Mouse (Mus musculus) spleen, postnatal 36 days (tissue): ENCODE measurements around the gene Dmbx1.

Source experiments
- DNase-seq, 2 experiments: peaks; one replicate each; pipeline ENCODE4 v3.0.0; 2022; ENCODE audit warnings: low spot score in 2 of 2, mixed read lengths in 1 of 2

The Dmbx1 gene

DNA sequence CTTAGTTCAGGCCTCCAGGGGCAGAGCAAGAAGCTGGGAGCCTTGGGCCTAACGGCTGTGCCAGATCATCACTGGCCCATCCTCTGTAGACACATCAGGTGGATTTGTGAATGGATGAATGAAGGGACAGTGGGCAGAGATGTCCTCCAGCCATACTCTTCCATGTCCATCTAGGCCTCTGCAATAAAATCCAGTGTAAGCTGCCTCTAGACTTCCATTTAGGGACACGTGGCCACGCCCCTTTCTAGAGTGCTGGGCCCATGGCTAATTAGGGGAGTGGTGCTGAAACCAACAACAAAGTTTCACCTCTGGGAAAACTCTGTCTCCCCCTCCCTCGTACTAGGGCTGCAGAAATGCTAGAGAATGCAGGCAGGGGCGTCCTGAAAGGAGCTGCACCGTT, 49.7 kb downstream of the Dmbx1 start:
- DNase-seq, result no peak

DNA sequence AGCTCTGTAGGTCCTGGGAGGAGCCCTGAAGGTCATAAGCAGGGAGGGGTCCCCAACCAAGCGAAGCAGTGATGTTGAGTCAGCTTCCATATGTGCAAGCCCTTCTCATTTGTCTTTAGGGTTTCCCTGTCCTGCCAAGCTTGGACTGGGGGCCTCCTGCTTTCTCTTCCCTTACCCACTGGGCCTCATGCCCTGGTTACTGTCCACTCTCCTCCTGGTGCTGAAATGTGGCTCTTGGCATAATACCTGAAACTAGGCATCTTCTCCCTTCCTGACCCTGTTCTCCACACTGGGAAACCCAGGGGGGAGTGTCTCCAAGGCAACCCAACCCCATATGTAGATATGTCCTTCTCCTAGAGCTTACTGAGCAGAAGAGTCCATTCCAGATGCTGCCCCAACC, 52.9 kb downstream of the Dmbx1 start:
- DNase-seq, result no peak

DNA sequence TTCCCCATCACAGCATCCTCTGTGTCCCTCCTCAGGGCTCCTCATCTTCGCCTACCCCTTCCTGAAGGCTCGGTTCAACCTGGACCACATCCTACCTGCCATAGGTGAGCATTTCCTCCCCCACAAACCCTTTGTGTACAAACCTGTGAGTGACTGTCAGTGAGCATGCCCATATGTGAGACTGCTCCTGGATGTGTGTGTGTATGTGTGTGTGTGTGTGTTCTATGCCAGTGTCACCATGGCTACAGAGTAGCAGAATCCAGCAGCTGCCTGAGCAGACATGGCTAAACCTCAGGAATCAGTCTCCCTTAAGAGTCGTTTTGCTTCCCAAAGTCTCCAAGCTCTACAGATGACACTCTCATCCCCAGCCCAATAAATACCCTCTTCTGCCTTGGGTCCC, 53.9 kb downstream of the Dmbx1 start:
- no peak for DNase-seq

DNA sequence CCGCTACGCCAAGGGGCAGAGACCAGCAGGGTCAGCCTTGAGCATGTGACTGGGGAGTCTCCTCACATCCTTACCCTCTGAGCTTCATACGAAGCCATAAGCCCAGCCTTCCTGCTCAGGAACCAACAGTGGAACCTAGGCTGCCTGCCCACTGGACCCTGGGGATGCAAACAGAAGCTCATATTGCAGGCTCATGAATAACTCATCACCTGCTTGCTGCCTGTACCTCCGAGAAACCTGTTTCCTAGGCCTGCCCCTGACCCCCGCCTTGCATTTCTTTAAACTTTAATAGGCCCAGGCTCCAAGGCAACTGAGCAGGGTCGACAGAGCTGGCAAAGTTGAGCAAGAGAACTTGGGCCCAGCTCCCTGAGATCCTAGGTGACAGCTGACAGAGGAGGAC, 55.7 kb downstream of the Dmbx1 start, which contains the start of gene Kncn:
TSS of gene Kncn (plus strand) at position 379 of the 400 bp plus-strand sequence.
- no peak for DNase-seq

DNA sequence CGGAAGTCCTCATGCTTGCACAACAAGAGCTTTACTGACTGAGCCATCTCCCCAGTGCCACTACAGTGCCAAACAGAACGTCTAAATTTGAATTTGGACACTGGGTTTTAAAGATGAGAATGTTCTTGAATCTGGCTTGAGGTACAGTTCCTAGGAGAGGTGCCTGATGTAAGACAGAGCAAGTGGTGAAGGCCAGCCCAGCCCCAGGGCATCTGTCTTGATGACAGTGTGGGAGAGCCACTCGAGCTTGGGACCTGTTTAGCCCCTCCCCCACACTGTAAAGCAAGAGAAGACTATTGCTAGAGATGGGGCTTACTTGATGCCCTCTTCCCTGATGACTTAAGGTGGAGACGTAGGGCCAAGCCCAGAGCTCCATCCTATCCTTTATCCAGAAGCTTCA, 57.5 kb downstream of the Dmbx1 start:
- DNase-seq, result no peak

DNA sequence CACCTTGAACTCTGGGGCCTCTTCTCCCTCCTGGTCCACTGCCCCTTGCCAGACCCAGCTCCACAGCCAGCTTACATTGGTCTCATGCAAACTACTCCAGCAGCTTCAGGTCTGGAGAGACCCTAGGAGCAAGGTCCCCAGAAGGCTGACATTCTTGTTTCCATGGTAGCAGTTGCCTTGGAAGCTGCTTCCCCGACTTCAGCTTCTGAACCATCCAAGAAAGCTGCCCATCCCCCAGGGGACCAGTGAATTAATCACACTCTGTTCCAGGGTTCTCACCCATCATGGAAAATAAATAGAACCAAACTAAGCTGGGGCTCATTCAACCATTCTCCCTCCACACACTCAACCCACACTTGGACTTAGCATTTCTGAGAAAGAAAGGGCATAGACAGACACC, 58.5 kb downstream of the Dmbx1 start:
- no peak for DNase-seq

DNA sequence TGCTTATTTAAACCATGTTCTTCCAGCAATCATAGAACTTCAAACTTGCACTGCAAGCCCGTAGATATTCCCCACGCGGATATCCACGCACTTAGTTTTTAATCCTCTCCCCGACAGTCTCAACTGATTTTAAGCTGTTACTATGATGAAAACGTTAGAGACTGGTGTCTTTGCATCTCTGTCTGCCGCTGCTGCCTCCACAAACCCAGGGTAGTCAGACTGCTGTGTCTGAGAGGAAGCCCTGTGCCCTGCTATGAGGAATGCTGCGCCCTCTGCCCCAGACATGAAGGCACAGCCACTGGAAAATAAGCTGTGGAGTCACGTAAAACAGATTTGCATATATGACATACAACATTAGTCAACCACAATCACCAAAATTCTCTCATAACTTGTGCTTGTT, 60.9 kb downstream of the Dmbx1 start:
- DNase-seq, result no peak

DNA sequence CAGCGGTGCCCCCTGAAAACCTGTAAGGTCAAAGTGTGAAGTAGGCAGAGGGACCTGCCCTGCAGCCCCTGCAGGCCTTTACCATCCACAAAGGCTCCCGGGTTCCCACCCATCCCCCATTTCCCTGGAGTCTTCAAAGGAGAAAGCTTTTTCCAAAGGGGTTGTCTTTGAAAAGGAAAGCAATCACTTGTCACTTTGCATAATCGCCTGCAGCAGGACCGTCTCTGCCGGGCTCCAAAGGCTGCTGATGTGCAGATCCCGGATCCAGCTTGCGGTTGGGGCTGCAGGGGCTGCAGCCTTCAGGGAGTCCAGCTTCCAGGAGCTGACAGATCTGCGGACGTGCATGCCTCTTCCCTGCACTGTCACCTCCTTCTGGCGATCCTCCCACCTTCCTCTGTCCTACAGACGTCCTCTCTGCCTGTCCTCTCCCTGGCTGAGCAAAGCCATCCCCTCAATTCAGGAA, 61.5 kb downstream of the Dmbx1 start:
- no peak for DNase-seq

DNA sequence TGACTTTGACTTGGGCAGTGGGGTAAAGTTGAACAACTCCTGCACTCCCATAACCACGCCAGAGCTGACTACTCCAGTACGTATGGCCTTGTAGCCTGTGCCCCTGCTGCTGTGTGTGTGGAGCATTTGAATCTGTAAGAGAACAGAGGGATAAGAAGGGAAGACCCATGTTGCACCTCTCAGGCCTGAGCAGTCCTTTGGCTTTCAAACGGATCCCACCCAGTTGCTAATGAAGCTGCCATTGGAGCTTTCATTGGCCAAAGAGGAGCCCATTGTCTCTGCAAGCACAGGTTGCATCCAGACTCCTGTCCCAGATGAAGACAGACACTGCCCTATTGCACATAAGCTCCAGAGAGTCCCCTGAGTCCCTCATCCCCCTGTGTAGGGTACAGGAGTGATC, 66.5 kb downstream of the Dmbx1 start:
- DNase-seq, result no peak

DNA sequence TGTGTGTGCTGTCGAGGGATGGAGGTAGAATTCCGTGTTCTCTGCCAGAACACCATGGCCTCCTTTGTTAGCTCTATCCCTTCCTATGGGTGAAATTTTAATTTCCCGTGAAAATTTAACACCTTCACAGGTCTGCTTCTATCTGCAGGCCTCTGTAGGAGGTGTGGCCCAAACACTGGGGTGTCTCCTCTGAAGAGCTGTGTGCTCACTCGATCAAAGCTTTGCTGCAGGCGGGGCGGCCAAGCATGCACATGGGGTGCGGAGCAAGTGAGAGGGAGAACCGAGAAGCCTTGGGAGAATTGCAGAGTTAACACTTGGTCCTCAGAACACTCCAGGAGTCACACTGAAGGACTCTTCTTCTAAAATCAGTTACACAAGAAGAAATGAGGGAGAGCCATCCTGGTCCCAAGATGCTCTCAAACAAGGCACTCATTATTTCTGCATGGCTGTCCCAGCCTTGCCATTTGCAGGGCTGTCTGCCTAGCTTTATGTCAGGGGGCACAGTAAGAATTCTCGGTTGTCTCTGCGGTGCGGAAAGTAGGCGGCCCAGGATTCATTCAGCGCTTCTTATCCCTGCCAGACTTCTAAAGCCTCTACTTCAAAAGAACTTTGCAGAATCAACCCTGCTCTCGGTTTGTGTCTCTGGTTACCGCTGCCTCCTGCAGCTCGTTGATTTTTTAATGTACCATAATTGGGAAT, 70.1 kb downstream of the Dmbx1 start:
- no peak for DNase-seq
